Mouse (Mus musculus) ovary, postnatal 10 days (tissue): Measurements from ENCODE around the gene Col1a2.

Experiments
- DNase-seq: peaks from one replicate; pipeline ENCODE4 v3.0.0; 2022; ENCODE audit warnings: low spot score

Col1a2 gene

GRCm38 (mm10) chr6:4521031-4521430 lies 16.4 kb downstream of the Col1a2 start:
- DNase-seq, result no peak

- DNase-seq, result no peak
These were observed 23.8 kb downstream of the Col1a2 start for GRCm38 (mm10) chr6:4528439-4528838.

GRCm38 (mm10) chr6:4530986-4531385 lies 26.4 kb downstream of the Col1a2 start:
- no peak for DNase-seq

- DNase-seq, result no peak
These were observed 28.3 kb downstream of the Col1a2 start for GRCm38 (mm10) chr6:4532898-4533297.

GRCm38 (mm10) chr6:4534462-4535079 lies 30.0 kb downstream of the Col1a2 start:
- no peak for DNase-seq

- DNase-seq, result no peak
These were observed 37.5 kb downstream of the Col1a2 start for GRCm38 (mm10) chr6:4541926-4542715.

GRCm38 (mm10) chr6:4544554-4544953 lies 39.9 kb downstream of the Col1a2 start:
- DNase-seq, result no peak

GRCm38 (mm10) chr6:4545727-4546126 lies 41.1 kb downstream of the Col1a2 start:
- no peak for DNase-seq

GRCm38 (mm10) chr6:4548894-4549293 lies 44.3 kb downstream of the Col1a2 start:
- no peak for DNase-seq

GRCm38 (mm10) chr6:4549846-4550548 lies 45.4 kb downstream of the Col1a2 start:
- no peak for DNase-seq

GRCm38 (mm10) chr6:4550549-4550915 lies 45.9 kb downstream of the Col1a2 start:
- no peak for DNase-seq

GRCm38 (mm10) chr6:4555366-4555765 lies 50.8 kb downstream of the Col1a2 start:
- no peak for DNase-seq

GRCm38 (mm10) chr6:4557086-4557485 lies 52.5 kb downstream of the Col1a2 start:
- DNase-seq, result no peak

- DNase-seq, result no peak
These were observed 53.1 kb downstream of the Col1a2 start for GRCm38 (mm10) chr6:4557678-4558077.

- no peak for DNase-seq
These were observed 56.5 kb downstream of the Col1a2 start for GRCm38 (mm10) chr6:4561156-4561555.

- no peak for DNase-seq
These were observed 57.0 kb downstream of the Col1a2 start for GRCm38 (mm10) chr6:4561621-4562020.

- no peak for DNase-seq
These were observed 57.8 kb downstream of the Col1a2 start for GRCm38 (mm10) chr6:4562401-4562800.

GRCm38 (mm10) chr6:4563477-4563876 lies 58.9 kb downstream of the Col1a2 start:
- no peak for DNase-seq

GRCm38 (mm10) chr6:4570412-4570811 lies 65.8 kb downstream of the Col1a2 start:
- DNase-seq, result no peak

- DNase-seq, result no peak
These were observed 73.1 kb downstream of the Col1a2 start for GRCm38 (mm10) chr6:4577756-4578155.

GRCm38 (mm10) chr6:4578343-4578742 lies 73.7 kb downstream of the Col1a2 start:
- no peak for DNase-seq

- no peak for DNase-seq
These were observed 75.0 kb downstream of the Col1a2 start for GRCm38 (mm10) chr6:4579620-4580019.

GRCm38 (mm10) chr6:4583485-4583884 lies 78.9 kb downstream of the Col1a2 start:
- DNase-seq, result no peak
